Mouse (Mus musculus) heart, embryonic 16.5 days (tissue): ENCODE data around the gene Nxnl2. TPM values are rescaled to one million over a fixed set of nuclear protein-coding genes. Genes with fewer than 3 reads are reported as not detected.
A peak's percentile ranks its signal among the peaks of the same experiment; 100 is the strongest.

Experiments used
- ATAC-seq: fragments of 200-750 bp; cut with Nextera tagmentation; replicated peaks from 2 replicates; pipeline ENCODE4 v1.8.0; 2017; ENCODE audit warnings: moderate number of reproducible peaks; ENCODE audit not compliant: insufficient read depth, low FRiP score; ENCODE audit errors: extremely low read depth
- H3K27ac ChIP-seq: fragments of 300-500 bp; sonication (generic); 2 replicates; pipeline ENCODE4 v1.5.1; 2014; ENCODE audit warnings: mild to moderate bottlenecking, low read length, control low read depth, moderate library complexity
- H3K27me3 ChIP-seq: fragments of 300-500 bp; sonication (generic); 2 replicates; pipeline ENCODE4 v1.6.1; 2014; ENCODE audit warnings: low read length, mixed read lengths; ENCODE audit not compliant: control insufficient read depth, insufficient read depth
- H3K36me3 ChIP-seq: fragments of 300-500 bp; sonication (generic); 2 replicates; pipeline ENCODE4 v1.6.1; 2014; ENCODE audit not compliant: control insufficient read depth, insufficient read depth
- H3K4me1 ChIP-seq: fragments of 300-500 bp; sonication (generic); 2 replicates; pipeline ENCODE4 v1.6.1; 2014; ENCODE audit warnings: low read length, mixed read lengths; ENCODE audit not compliant: control insufficient read depth, insufficient read depth
- H3K4me2 ChIP-seq: fragments of 300-500 bp; sonication (generic); 2 replicates; pipeline ENCODE4 v1.6.1; 2014; ENCODE audit warnings: low read depth, mild to moderate bottlenecking, control low read depth, low read length
- H3K4me3 ChIP-seq: fragments of 300-500 bp; sonication (generic); 2 replicates; pipeline ENCODE4 v1.5.1; 2014; ENCODE audit warnings: mild to moderate bottlenecking, control low read depth, low read length
- H3K9ac ChIP-seq: fragments of 300-500 bp; sonication (generic); 2 replicates; pipeline ENCODE4 v1.6.1; 2014; ENCODE audit warnings: low read length, control low read depth
- H3K9me3 ChIP-seq: fragments of 300-500 bp; sonication (generic); replicated peaks from 2 replicates; pipeline ENCODE4 v1.6.1; 2016; ENCODE audit warnings: low read length; ENCODE audit not compliant: control insufficient read depth
- WGBS: fragments of 180-500 bp; shearing (Covaris S2); extraction: QIAGEN DNeasy Blood & Tissue Kit; methylation state at CpG from one replicate; pipeline ENCODE4 v1.1.7; 2014; 5-methylcytosine and 5-hydroxymethylcytosine counted together
- polyA plus RNA-seq: library from polyadenylated mRNA; unstranded; fragments of >200 nt; fragmentation: Nextera tagmentation; extraction: Ambion mirVana; gene quantifications from 2 replicates; pipeline ENCODE4 v1.2.1, GENCODE M21; 2015

Nxnl2 gene
- polyA plus RNA-seq, 1 experiment from 2014 or later = 1.2 TPM

DNA sequence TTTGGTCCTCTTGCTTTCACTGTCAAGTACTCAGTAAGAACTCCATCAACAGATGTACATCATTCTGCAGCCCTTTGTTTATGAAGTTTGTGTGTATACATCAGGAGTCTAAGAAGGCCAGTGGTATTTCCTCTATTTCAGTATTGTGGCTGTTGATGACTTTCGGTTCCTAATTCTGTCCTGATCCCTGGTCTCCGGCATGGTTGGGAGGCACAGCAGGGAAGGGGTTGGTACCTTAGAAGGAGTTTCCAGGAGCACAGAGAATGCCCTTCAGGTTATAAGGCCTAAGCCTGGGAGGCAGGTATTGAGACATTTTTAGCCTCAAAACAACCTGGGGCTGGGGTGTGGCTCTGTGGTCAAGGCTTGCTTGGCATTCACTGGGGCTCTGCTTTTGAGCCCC, 9.2 kb upstream of the Nxnl2 start:
- peaks cover 7% of the 10 kb centered on the region for H3K36me3 ChIP-seq
- ATAC-seq = no peak
- WGBS = 80% methylated on average over 2 of the region's 2 CpGs
- H3K9ac ChIP-seq = no peak overlapping the region
- H3K4me2 ChIP-seq = no peak overlapping the region
- no peak overlapping the region; the same call in 1 of the 2 replicates for H3K27ac ChIP-seq
- H3K27me3 ChIP-seq = no peaks in the 10 kb centered on the region
- H3K9me3 ChIP-seq = no peaks in the 10 kb centered on the region; the same call in 1 of the 2 replicates
- H3K4me3 ChIP-seq = no peak overlapping the region
- H3K4me1 ChIP-seq = no peaks in the 10 kb centered on the region

DNA sequence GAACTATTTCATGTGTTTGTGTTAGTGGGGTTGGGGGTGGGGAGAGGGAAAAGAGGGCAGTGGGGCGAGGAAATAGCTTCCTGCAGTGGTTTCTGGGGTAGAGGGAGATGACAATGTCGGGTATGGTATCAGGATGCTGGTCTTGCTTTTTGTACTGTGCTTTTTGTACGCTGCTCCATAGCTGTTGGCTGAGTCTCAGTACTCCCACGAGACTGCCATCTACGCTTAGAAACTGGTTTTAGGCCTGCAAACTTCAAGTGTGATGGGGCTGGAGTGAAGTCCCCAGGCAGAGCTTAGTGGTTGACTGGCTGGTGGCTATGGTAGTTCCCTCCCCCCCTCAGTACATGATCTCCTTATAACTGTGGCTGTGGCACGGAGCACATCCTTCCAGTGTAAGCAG, 8.6 kb upstream of the Nxnl2 start:
- no peak overlapping the region for H3K9ac ChIP-seq
- no peaks in the 10 kb centered on the region; the same call in 1 of the 2 replicates for H3K9me3 ChIP-seq
- H3K4me2 ChIP-seq = no peak overlapping the region
- 81% methylated on average over 6 of the region's 6 CpGs for WGBS
- no peak for ATAC-seq
- no peaks in the 10 kb centered on the region for H3K27me3 ChIP-seq
- H3K27ac ChIP-seq = no peak overlapping the region
- no peaks in the 10 kb centered on the region for H3K4me1 ChIP-seq
- H3K4me3 ChIP-seq = no peak overlapping the region
- peaks cover 7% of the 10 kb centered on the region for H3K36me3 ChIP-seq

DNA sequence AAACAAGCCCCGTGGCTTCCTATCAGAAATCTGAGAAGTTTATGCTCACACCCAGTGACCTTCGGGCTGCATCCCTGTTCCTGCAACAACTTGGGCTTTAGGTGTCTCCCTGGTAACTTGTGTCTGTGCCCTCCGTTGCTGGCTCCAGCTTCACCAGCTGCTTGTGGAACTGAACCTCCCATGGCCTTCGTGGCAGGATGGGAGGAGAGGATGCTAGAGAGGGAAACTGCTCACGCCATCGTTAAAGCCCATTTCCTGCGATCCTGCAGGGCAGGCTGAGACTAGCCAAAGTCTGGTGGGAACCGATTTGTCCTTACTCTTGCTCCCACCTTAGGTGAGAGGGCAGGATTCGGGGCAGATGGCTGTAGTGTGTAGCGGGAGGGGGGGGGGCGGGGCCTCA, 4.1 kb upstream of the Nxnl2 start:
- no peak for ATAC-seq
- 0 out of 2 replicates have a peak, but pooled peaks cover 3% of the 10 kb centered on the region for H3K36me3 ChIP-seq
- WGBS = 53% methylated on average over 11 of the region's 11 CpGs
- no peak overlapping the region for H3K4me3 ChIP-seq
- no peaks in the 10 kb centered on the region; the same call in 1 of the 2 replicates for H3K9me3 ChIP-seq
- no peak overlapping the region for H3K27ac ChIP-seq
- no peak overlapping the region for H3K4me2 ChIP-seq
- H3K9ac ChIP-seq = no peak overlapping the region
- H3K4me1 ChIP-seq = peaks cover 3% of the 10 kb centered on the region
- peaks cover 4% of the 10 kb centered on the region for H3K27me3 ChIP-seq

DNA sequence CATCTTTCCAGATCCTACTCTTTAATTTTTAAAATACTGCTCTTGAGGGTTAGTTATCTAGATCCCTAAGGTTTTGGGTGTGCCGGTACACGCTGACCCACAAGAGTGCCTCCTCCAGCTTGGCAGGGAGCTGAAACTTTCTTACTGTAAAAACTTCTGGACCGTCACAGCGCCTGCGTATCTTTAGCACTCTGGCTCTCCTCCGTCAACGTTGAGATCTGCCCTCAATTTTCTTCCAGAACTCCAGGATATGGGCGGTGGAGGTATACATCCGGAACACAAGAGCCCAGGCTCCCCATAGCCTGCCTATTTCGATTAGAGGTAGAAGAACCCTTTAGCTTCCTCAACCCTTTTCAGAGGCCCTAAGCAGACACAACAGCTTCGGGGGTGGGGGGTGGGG, 607 bp upstream of the Nxnl2 start:
- H3K27me3 ChIP-seq = peaks cover 10% of the 10 kb centered on the region
- ATAC-seq = peak; percentile 20; the same call in 1 of the 2 replicates
- no peak overlapping the region for H3K27ac ChIP-seq
- peaks cover 5% of the 10 kb centered on the region for H3K4me1 ChIP-seq
- H3K9me3 ChIP-seq = no peaks in the 10 kb centered on the region
- peak overlapping the region; percentile 70; the same call in 1 of the 2 replicates for H3K9ac ChIP-seq
- no peaks in the 10 kb centered on the region for H3K36me3 ChIP-seq
- peak overlapping the region; percentile 98 for H3K4me2 ChIP-seq
- WGBS = 24% methylated on average over 11 of the region's 11 CpGs
- H3K4me3 ChIP-seq = peak overlapping the region; percentile 59

DNA sequence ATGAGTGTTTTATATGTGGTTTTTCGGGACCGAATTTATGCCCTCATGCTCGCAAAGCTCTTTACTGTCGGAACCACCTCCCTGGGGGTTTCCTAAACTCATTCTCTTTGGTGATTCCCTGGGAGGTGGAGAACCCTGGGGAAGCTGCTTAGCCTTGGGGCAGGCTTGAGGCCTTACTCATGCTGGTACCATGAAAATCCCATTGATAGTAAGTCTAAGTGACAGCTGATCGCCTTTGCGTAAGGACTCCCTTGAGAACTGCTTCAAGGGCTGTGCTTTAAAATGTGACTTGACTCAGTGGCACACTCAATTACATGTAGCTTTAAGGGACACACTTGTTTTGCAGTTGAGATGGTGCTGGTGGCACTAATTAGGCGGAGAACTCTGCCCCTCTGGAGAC, 1.8 kb downstream of the Nxnl2 start:
- Histone ChIP-seq H3K36me3 (no peaks in the 10 kb centered on the region), H3K9ac (no peak overlapping the region), H3K27ac (no peak overlapping the region), H3K4me1 (peaks cover 5% of the 10 kb centered on the region), H3K9me3 (no peaks in the 10 kb centered on the region), H3K4me2 (no peak overlapping the region), H3K4me3 (no peak overlapping the region), H3K27me3 (peaks cover 10% of the 10 kb centered on the region)
- ATAC-seq = no peak
- 97% methylated on average over 7 of the region's 7 CpGs for WGBS

- 67% methylated on average over 10 of the region's 10 CpGs for WGBS
- H3K27ac ChIP-seq = no peak overlapping the region
- H3K36me3 ChIP-seq = no peaks in the 10 kb centered on the region
These were observed 8.1 kb downstream of the Nxnl2 start for GRCm38 (mm10) chr13:51178932-51179331.

GRCm38 (mm10) chr13:51179362-51179761, 8.5 kb downstream of the Nxnl2 start:
- Histone ChIP-seq H3K27me3 (no peaks in the 10 kb centered on the region), H3K27ac (no peak overlapping the region), H3K9ac (no peak overlapping the region), H3K36me3 (no peaks in the 10 kb centered on the region), H3K4me1 (peaks cover 2% of the 10 kb centered on the region; the same call in 1 of the 2 replicates), H3K4me3 (no peak overlapping the region), H3K4me2 (no peak overlapping the region), H3K9me3 (no peaks in the 10 kb centered on the region)
- 25% methylated on average over 3 of the region's 3 CpGs for WGBS
- no peak for ATAC-seq

More at GRCm38 (mm10) chr13:51178932-51179331, 8.1 kb downstream of the Nxnl2 start:
- H3K4me2 ChIP-seq = no peak overlapping the region
- H3K9me3 ChIP-seq = no peaks in the 10 kb centered on the region
- H3K9ac ChIP-seq = no peak overlapping the region
- H3K27me3 ChIP-seq = no peaks in the 10 kb centered on the region
- H3K4me3 ChIP-seq = no peak overlapping the region
- peaks cover 2% of the 10 kb centered on the region; the same call in 1 of the 2 replicates for H3K4me1 ChIP-seq
- ATAC-seq = no peak

- Histone ChIP-seq H3K27ac (no peak overlapping the region), H3K9me3 (peaks cover 7% of the 10 kb centered on the region; the same call in 1 of the 2 replicates), H3K9ac (no peak overlapping the region), H3K27me3 (no peaks in the 10 kb centered on the region), H3K36me3 (no peaks in the 10 kb centered on the region), H3K4me2 (no peak overlapping the region), H3K4me1 (no peaks in the 10 kb centered on the region), H3K4me3 (no peak overlapping the region)
- no peak for ATAC-seq
- 75% methylated on average over 7 of the region's 7 CpGs for WGBS
These were observed 11.4 kb downstream of the Nxnl2 start for GRCm38 (mm10) chr13:51182236-51182635.

GRCm38 (mm10) chr13:51184896-51185295, 14.1 kb downstream of the Nxnl2 start:
- no peak overlapping the region for H3K27ac ChIP-seq
- H3K4me2 ChIP-seq = no peak overlapping the region
- H3K27me3 ChIP-seq = no peaks in the 10 kb centered on the region
- no peaks in the 10 kb centered on the region for H3K36me3 ChIP-seq
- 73% methylated on average over 3 of the region's 3 CpGs for WGBS
- no peak overlapping the region for H3K4me3 ChIP-seq
- no peak for ATAC-seq
- H3K4me1 ChIP-seq = no peaks in the 10 kb centered on the region
- peaks cover 7% of the 10 kb centered on the region; the same call in 1 of the 2 replicates for H3K9me3 ChIP-seq
- H3K9ac ChIP-seq = no peak overlapping the region
